Mouse (Mus musculus): Measurements from ENCODE around the gene Tspan15.

DNA sequence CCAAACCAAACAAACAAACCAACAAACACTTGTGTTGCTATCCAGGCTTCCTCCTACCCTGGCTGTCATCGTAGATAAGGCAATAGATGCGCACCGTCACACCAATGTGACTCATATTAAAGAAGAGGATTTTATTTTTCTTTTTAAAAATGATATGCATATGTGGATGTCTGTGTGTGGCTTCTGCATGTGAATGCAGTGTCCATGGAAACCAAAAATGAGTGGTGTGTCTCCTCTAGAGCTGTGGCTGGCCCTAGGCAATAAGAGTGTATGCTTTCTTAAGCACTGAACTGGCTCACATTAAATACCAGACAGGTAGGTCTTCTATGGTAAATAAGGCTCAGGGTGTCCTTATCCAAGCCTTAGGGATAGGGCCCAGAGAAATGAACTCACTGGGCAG is 7.6 kb upstream of the Tspan15 start:
- TF ChIP-seq EP300 (IDR thresholded peaks at IDR 0.05; ENCODE audit: insufficient read depth, low read depth, low read length) (no peak), CTCF (IDR thresholded peaks at IDR 0.05; ENCODE audit: low read depth, low read length) (no peak), POLR2A (IDR thresholded peaks at IDR 0.05; ENCODE audit: insufficient read depth, low read length) (no peak)
